Mouse (Mus musculus) spleen, postnatal 10 days (tissue): Measurements from ENCODE around the gene Grip1.

ENCODE experiments used
- DNase-seq, 2 experiments: peaks; one replicate each; pipeline ENCODE4 v3.0.0; 2021 to 2022; ENCODE audit warnings: low spot score in 2 of 2

Gene Grip1

GRCm38 (mm10) chr10:119453431-119454105 lies at the start of gene Grip1:
Gene Grip1, plus strand, starts transcription at chr10:119453830.
- DNase-seq, result no peak

- DNase-seq, result no peak
Measured at GRCm38 (mm10) chr10:119405103-119405502, 48.5 kb upstream of the Grip1 start.

- no peak for DNase-seq
Measured at GRCm38 (mm10) chr10:119405612-119406011, 48.0 kb upstream of the Grip1 start.

- DNase-seq, result peak in 1 of 2 experiments; percentile 20
Measured at GRCm38 (mm10) chr10:119408327-119408726, 45.3 kb upstream of the Grip1 start.

GRCm38 (mm10) chr10:119413238-119413637 lies 40.4 kb upstream of the Grip1 start:
- DNase-seq, result no peak

GRCm38 (mm10) chr10:119415106-119415505 lies 38.5 kb upstream of the Grip1 start:
- DNase-seq, result no peak

- DNase-seq, result no peak
Measured at GRCm38 (mm10) chr10:119421418-119421817, 32.2 kb upstream of the Grip1 start.

GRCm38 (mm10) chr10:119423821-119424534 lies 29.7 kb upstream of the Grip1 start:
- DNase-seq, result no peak

GRCm38 (mm10) chr10:119427653-119428052 lies 26.0 kb upstream of the Grip1 start:
- DNase-seq, result no peak

GRCm38 (mm10) chr10:119428106-119428505 lies 25.5 kb upstream of the Grip1 start:
- no peak for DNase-seq

- DNase-seq, result no peak
Measured at GRCm38 (mm10) chr10:119430240-119430639, 23.4 kb upstream of the Grip1 start.

GRCm38 (mm10) chr10:119431801-119432200 lies 21.8 kb upstream of the Grip1 start:
- DNase-seq, result no peak

GRCm38 (mm10) chr10:119435818-119436217 lies 17.8 kb upstream of the Grip1 start:
- DNase-seq, result no peak

GRCm38 (mm10) chr10:119437319-119437718 lies 16.3 kb upstream of the Grip1 start:
- no peak for DNase-seq

GRCm38 (mm10) chr10:119441743-119442142 lies 11.9 kb upstream of the Grip1 start:
- DNase-seq, result no peak

- DNase-seq, result no peak
Measured at GRCm38 (mm10) chr10:119447392-119447914, 6.2 kb upstream of the Grip1 start.

- DNase-seq, result no peak
Measured at GRCm38 (mm10) chr10:119447930-119448329, 5.7 kb upstream of the Grip1 start.

GRCm38 (mm10) chr10:119452698-119453097 lies 932 bp upstream of the Grip1 start:
- no peak for DNase-seq

GRCm38 (mm10) chr10:119454106-119454667 lies 557 bp downstream of the Grip1 start:
- DNase-seq, result peak in 1 of 2 experiments; percentile 20

GRCm38 (mm10) chr10:119454668-119455542 lies 1.3 kb downstream of the Grip1 start:
- no peak for DNase-seq

GRCm38 (mm10) chr10:119455543-119455940 lies 1.9 kb downstream of the Grip1 start:
- no peak for DNase-seq

- DNase-seq, result no peak
Measured at GRCm38 (mm10) chr10:119457121-119457520, 3.5 kb downstream of the Grip1 start.
